Mouse (Mus musculus): ENCODE data around the gene Cops7b.
"Not testable (repeated sequence)": the region's sequence is repeated elsewhere in the genome, so short reads cannot be mapped to it uniquely, and the experiment has no call there.

The Cops7b gene

GRCm38 (mm10) chr1:86582451-86583096, at the start of gene Cops7b, which contains the start of gene Pde6d:
Gene Cops7b (plus strand): TSS chr1:86582904.
Gene Pde6d (minus strand): TSS chr1:86582629.
- peak; percentile 69 to 84 for DNase-seq (ENCODE audit: low read depth in 1 of 2, low spot score in 2 of 2)

- no peak for DNase-seq (ENCODE audit: low read depth in 1 of 2, low spot score in 2 of 2)
These were observed 49.1 kb upstream of the Cops7b start for GRCm38 (mm10) chr1:86533411-86534130.

GRCm38 (mm10) chr1:86538383-86538782, 44.3 kb upstream of the Cops7b start:
- no peak for DNase-seq (ENCODE audit: low read depth in 1 of 2, low spot score in 2 of 2)

GRCm38 (mm10) chr1:86539583-86539982, 43.1 kb upstream of the Cops7b start:
- DNase-seq (ENCODE audit: low read depth in 1 of 2, low spot score in 2 of 2): not testable (repeated sequence)

- DNase-seq (ENCODE audit: low read depth in 1 of 2, low spot score in 2 of 2): no peak
These were observed 40.1 kb upstream of the Cops7b start for GRCm38 (mm10) chr1:86542584-86542983.

GRCm38 (mm10) chr1:86546797-86547196, 35.9 kb upstream of the Cops7b start:
- DNase-seq (ENCODE audit: low read depth in 1 of 2, low spot score in 2 of 2): no peak

GRCm38 (mm10) chr1:86551299-86551698, 31.4 kb upstream of the Cops7b start:
- DNase-seq (ENCODE audit: low read depth in 1 of 2, low spot score in 2 of 2): no peak

GRCm38 (mm10) chr1:86551877-86552276, 30.8 kb upstream of the Cops7b start:
- no peak for DNase-seq (ENCODE audit: low read depth in 1 of 2, low spot score in 2 of 2)

- DNase-seq (ENCODE audit: low read depth in 1 of 2, low spot score in 2 of 2): no peak
These were observed 27.0 kb upstream of the Cops7b start for GRCm38 (mm10) chr1:86555665-86556064.

GRCm38 (mm10) chr1:86557872-86558271, 24.8 kb upstream of the Cops7b start:
- no peak for DNase-seq (ENCODE audit: low read depth in 1 of 2, low spot score in 2 of 2)

GRCm38 (mm10) chr1:86559232-86559631, 23.5 kb upstream of the Cops7b start:
- DNase-seq (ENCODE audit: low read depth in 1 of 2, low spot score in 2 of 2): no peak

GRCm38 (mm10) chr1:86562663-86563062, 20.0 kb upstream of the Cops7b start:
- DNase-seq (ENCODE audit: low read depth in 1 of 2, low spot score in 2 of 2): no peak

GRCm38 (mm10) chr1:86568409-86568808, 14.3 kb upstream of the Cops7b start:
- no peak for DNase-seq (ENCODE audit: low read depth in 1 of 2, low spot score in 2 of 2)

GRCm38 (mm10) chr1:86569292-86569860, 13.3 kb upstream of the Cops7b start:
- no peak for DNase-seq (ENCODE audit: low read depth in 1 of 2, low spot score in 2 of 2)

GRCm38 (mm10) chr1:86571381-86571780, 11.3 kb upstream of the Cops7b start:
- DNase-seq (ENCODE audit: low read depth in 1 of 2, low spot score in 2 of 2): no peak

GRCm38 (mm10) chr1:86571941-86572340, 10.8 kb upstream of the Cops7b start:
- no peak for DNase-seq (ENCODE audit: low read depth in 1 of 2, low spot score in 2 of 2)

GRCm38 (mm10) chr1:86580426-86580825, 2.3 kb upstream of the Cops7b start:
- no peak for DNase-seq (ENCODE audit: low read depth in 1 of 2, low spot score in 2 of 2)

GRCm38 (mm10) chr1:86581692-86582450, 833 bp upstream of the Cops7b start:
- DNase-seq (ENCODE audit: low read depth in 1 of 2, low spot score in 2 of 2): no peak

GRCm38 (mm10) chr1:86583709-86584108, 1.0 kb downstream of the Cops7b start:
- no peak for DNase-seq (ENCODE audit: low read depth in 1 of 2, low spot score in 2 of 2)

GRCm38 (mm10) chr1:86586992-86587391, 4.3 kb downstream of the Cops7b start:
- peak; percentile 27 to 70 for DNase-seq (ENCODE audit: low read depth in 1 of 2, low spot score in 2 of 2)

GRCm38 (mm10) chr1:86594539-86594938, 11.8 kb downstream of the Cops7b start:
- DNase-seq (ENCODE audit: low read depth in 1 of 2, low spot score in 2 of 2): no peak

- DNase-seq (ENCODE audit: low read depth in 1 of 2, low spot score in 2 of 2): no peak
These were observed 12.6 kb downstream of the Cops7b start for GRCm38 (mm10) chr1:86595315-86595714.
